Mouse (Mus musculus): ENCODE measurements around the gene Slc41a1.

Slc41a1 gene

GRCm38 (mm10) chr1:131827787-131828258 lies 530 bp downstream of the Slc41a1 start:
- peak; percentile 70 for DNase-seq (ENCODE audit: low read depth, low spot score)

DNA sequence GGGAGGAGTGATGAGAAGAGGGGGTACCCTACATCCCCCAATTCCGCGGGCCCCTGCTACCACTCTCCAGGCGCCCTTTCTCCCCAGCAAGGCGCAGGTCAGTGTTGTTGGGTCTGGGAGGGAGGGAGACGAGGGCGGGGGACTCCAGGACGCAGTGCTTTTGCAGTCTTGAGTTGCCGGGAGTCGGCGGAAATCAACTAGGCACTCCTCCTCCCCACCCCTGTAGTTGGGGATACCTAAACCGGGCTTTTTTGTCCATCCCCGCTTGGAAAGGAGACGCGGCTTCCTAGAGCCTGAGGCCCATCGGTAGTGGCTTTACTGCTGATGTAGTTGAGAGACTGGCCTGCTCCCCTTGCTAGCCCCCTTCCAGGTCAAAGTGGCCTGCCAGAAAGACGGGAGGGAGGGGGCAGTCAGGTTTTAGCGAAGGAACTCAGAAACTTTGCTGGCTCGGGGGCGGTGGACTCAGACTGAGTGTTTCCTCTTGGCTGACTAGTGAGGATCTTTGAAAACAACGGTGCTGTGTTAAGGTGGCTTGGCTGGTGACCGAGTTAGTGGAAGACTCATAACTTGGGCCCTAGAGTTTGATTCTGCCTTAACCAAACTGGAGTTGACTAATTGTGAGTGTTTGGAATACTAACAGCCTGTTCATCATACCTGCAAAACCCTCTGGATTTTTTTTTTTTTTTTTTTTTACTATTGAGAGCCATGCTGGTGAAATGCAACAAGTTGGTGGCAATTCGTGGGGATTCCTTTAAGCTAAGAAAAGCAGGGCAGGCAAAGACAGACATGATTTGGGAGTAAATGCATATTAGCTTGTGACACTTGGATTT lies 1.2 kb downstream of the Slc41a1 start:
- no peak for DNase-seq (ENCODE audit: low read depth, low spot score)

DNA sequence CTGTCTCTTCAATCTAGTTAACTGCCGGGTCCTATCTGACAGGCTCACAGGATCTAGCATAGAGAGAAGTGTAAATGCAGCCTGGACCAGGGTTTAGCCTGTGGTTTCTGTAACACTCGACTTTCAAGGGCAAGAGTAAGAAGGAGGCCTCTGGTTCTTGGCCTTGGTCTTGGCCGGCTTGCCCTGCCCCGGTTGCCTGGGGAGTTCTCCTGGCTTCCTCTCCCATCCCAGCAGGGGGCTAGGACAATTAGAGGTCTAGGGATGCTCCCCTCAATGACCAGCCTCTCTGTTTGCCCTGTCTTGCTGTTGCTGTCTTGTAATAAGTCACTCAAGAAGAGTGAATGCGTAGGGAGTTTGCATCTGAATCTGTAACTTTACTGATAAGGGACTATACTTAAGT lies 2.0 kb downstream of the Slc41a1 start:
- no peak for DNase-seq (ENCODE audit: low read depth, low spot score)

DNA sequence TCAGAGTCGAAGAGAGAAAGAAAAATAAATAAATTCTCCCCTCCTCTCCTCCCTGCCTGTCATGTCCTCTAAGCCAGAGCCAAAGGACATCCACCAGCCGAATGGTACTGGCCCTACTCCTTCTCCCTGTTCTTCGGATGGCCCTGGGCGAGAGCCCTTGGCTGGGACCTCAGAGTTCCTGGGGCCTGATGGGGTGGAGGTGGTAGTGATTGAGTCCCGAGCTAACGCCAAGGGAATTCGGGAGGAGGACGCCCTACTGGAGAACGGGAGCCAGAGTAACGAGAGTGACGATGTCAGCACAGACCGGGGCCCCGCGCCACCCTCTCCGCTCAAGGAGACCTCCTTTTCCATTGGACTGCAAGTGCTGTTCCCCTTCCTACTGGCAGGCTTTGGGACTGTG lies 3.3 kb downstream of the Slc41a1 start:
- no peak for DNase-seq (ENCODE audit: low read depth, low spot score)

DNA sequence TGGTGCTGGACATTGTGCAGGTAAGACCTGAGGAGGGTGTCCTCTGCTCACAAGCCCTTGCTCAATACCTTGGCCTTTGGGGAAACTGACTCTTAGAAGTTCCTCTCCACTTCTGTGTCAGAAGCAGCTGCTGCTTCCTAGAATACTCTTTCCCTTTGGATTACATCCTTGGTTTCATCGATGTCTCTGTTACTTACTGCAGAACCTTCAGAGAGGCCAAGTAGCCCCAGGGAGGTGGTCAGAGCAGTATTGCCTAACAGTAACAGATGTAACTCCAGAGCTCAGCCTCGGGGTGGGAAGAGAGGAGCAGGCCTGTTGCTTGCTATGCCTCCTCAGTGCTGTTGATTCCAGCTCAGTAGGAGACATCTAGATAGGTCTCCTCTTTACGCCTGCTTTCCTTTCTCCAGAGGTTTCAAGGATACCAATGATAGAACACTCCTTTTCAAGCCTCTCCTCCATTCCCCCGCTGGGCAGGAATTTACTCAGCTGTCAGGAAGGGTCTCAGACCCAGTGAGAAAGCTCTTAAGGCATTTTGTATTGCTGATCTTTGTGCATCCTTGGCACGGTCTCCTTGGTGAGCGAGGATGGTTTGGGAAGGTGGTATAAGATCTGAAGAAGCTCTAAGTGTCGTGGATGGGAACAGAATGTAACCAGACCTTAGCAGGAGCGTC lies 3.8 kb downstream of the Slc41a1 start:
- no peak for DNase-seq (ENCODE audit: low read depth, low spot score)

DNA sequence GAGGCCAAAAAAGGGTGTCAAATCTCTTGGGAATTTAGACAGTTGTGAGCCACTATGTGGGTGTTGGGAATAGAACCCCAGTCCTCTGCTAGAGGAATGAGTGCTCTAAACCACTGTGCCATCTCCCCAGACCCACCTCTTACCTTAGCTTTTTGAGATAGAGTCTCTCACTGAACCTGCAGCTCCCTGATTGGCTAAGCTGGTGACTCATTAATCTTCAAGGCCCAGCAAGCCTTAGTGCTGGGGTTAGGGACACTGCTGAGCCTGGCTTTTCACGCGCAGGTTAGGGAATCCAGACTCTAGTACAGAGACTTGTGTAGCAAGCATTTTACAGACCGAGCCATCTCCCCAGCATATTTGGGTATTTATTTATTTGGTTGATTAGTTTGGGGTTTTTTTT lies 9.7 kb downstream of the Slc41a1 start:
- DNase-seq (ENCODE audit: low read depth, low spot score): no peak

GRCm38 (mm10) chr1:131838542-131838941 lies 11.2 kb downstream of the Slc41a1 start:
- DNase-seq (ENCODE audit: low read depth, low spot score): no peak

GRCm38 (mm10) chr1:131839279-131839678 lies 12.0 kb downstream of the Slc41a1 start:
- no peak for DNase-seq (ENCODE audit: low read depth, low spot score)

DNA sequence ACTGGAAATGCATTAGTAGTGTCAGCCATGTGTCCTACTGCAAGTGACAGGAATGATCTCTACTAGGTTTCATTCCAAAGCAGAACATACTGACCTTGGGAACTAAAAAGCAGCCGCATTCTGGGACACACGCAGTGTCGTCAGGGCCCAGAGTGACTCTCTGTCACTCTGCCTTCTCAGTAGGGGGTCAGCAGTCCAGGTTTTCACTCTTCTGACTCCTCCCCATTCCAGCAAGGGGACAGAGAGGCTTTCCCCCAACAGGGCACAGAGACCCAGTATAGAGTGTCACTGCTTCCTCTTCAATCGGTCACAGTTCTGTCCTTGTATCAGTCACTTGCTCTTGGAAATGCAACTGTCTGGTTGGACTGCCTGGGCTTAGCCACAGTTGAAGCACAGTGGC lies 14.9 kb downstream of the Slc41a1 start:
- DNase-seq (ENCODE audit: low read depth, low spot score): no peak

- DNase-seq (ENCODE audit: low read depth, low spot score): no peak
These were observed 16.5 kb downstream of the Slc41a1 start for GRCm38 (mm10) chr1:131843758-131844157.

DNA sequence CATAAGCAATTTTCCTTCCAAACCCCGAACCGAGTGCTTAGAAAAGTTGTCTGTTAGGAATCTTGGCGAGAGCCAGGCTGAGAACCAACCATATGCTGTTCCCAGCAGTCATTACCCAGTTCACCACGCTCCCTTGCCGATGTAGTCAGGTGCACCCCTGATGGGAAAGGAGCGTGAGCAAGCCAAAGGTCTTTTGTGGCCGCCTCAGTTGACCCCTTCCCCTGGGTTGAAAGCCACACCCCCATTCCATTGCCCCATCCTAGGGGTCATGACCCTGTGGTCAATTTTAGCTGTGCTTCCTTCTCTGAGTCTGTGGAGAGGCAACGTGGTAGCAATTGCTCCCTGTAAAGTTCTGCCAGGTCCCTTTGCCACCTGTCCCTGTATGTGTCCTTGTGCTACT lies 17.6 kb downstream of the Slc41a1 start:
- DNase-seq (ENCODE audit: low read depth, low spot score): no peak

DNA sequence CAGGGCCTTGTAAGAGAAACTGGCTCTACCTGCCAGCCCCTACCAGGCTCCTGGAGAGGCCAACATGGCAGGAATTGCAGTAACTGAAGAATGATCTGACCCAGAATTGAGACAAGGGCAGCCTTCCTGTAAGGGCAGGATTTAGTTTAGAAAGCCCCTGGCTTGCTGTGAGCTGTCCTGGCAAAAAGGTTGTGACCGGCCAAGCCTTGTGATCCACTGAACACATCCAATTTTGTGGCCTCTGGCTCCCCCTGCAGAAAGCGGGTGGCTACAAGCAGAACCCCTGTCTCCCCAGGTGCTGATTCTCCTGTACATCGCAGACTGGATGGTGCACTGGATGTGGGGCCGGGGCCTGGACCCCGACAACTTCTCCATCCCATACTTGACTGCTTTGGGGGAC lies 19.0 kb downstream of the Slc41a1 start:
- DNase-seq (ENCODE audit: low read depth, low spot score): no peak

GRCm38 (mm10) chr1:131861811-131862210 lies 34.5 kb downstream of the Slc41a1 start:
- DNase-seq (ENCODE audit: low read depth, low spot score): no peak

DNA sequence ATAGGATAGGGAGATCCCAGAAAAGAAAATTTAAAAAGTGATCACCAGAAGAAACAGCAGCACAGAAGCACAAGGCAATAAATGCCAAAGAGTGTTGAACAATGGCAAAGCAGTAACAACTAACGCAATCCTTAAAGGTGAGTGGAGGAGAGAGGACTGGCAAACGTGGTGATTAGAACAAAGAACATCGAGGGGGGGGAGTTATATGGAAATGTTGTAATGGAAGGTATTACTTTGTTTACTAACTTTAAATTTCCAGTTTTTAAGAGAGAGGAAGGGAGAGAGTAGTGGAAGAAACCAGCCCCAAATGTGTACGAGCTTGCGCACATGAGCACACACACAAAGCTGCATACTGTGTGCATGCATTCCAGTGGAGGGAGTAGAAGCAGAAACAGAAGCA lies 38.3 kb downstream of the Slc41a1 start:
- DNase-seq (ENCODE audit: low read depth, low spot score): no peak

DNA sequence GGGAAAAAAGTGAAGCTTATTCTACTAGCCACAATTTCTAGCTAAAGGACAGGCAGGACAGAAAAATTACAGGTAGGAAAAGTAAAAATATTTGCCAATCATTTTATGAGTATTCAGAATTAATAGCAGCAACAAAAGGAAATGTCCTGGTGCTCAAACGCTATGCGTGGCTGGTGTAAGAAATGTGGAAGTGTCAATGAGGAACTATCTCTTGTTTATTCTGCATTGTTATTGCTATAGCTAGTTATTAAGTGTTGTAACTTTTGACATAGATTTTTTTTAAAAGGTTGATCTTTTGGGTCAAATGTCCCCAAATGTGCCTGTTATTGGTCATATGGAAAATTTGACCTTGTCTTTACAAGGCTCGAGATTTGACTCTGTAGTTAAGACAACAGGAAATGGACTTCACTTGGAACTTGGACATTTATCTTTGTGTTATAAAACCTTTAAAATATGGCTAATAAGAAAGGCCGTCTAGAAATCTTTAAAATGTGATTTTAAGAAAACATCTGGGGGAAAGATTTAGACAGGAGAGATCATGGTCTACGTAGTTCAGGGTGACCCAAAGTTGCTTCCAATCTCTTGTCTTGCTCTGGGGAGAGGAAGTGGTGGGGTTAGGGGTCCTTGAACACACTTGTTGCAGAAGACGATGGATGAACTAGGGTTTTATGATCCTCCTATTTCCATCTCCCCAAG lies 39.2 kb downstream of the Slc41a1 start:
- DNase-seq (ENCODE audit: low read depth, low spot score): no peak

- DNase-seq (ENCODE audit: low read depth, low spot score): peak; percentile 62
These were observed 40.0 kb downstream of the Slc41a1 start, which contains the start of gene Rab29 for GRCm38 (mm10) chr1:131867093-131867945. Gene Rab29, plus strand, starts transcription at chr1:131867224.

GRCm38 (mm10) chr1:131867946-131868290 lies 40.6 kb downstream of the Slc41a1 start:
- DNase-seq (ENCODE audit: low read depth, low spot score): no peak

GRCm38 (mm10) chr1:131869561-131869960 lies 42.3 kb downstream of the Slc41a1 start:
- no peak for DNase-seq (ENCODE audit: low read depth, low spot score)

GRCm38 (mm10) chr1:131872856-131873255 lies 45.6 kb downstream of the Slc41a1 start:
- no peak for DNase-seq (ENCODE audit: low read depth, low spot score)

DNA sequence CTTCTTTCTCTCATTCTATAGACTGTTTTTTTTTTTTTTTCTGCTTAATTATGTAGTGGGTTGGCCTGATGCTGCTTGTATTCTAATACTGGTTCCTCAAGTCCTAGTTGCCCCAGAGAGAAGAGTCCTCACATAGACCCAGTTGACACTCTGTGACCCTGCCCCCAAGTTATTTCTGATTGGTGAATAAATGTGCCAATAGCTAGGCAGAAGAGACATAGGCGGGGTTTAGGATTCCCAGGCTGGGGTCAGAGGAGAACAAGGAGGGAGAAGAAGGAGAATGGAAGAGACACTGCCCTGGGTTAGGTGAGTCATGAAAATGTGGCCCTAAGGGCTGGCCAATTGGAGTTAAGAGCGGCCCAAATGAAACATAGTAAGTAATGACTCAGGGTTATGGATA lies 52.5 kb downstream of the Slc41a1 start:
- DNase-seq (ENCODE audit: low read depth, low spot score): no peak

- DNase-seq (ENCODE audit: low read depth, low spot score): peak; percentile 26
These were observed 55.5 kb downstream of the Slc41a1 start for GRCm38 (mm10) chr1:131882787-131883186.

- no peak for DNase-seq (ENCODE audit: low read depth, low spot score)
These were observed 58.9 kb downstream of the Slc41a1 start for GRCm38 (mm10) chr1:131886173-131886572.
